Mouse (Mus musculus): ENCODE measurements at regions not wholly inside any gene's neighbourhood (a gene's known extent, or its start where the extent isn't known, plus 50 kb on each side); places are given as distances from the start of the nearest gene placed in this dataset.

DNA sequence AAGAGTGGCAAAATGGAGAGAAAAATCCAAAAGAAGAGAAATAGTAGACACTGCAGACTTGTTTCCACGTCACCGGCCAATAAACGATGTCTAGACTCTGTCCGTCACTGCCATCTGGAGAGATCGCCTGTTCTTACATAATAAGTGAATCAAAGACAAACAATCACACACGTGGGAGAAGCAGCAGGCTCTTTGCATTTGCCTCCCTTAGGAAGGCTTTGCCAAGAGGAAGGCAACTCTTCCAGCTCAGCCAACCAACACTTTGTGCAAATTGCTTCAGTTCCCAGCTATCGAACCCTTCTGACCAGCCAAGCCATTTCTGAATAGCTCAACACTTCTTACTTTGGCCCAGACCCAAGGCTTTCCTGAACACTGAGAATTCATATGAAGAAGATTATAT is 432.8 kb downstream of the 1700129C05Rik start:
- no peak for ATAC-seq (replicated peaks; ENCODE audit: low FRiP score)
- 80% methylated on average over 7 of the region's 7 CpGs for WGBS

DNA sequence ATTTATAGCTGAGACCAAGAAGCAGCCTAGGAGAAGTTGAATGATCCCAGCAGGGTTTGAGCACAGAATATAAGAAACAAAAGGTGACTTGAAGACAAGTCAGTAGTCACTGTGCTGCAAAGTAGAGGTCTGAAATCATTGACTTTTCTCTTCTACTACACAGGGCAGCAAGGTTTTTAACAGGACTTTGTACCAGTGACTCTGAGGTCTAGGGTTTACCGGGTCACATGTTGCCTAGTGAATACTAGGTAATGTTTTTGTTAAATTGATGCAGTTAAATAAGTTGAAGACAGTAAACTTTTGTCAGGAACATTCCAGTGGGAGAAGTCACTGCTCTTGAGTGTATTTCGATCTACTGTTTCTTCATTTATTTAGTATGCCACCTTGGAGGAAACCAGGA is 433.4 kb downstream of the 1700129C05Rik start:
- ATAC-seq (replicated peaks; ENCODE audit: low FRiP score) (no peak), DNase-seq (ENCODE audit: low spot score) (no peak)
- 90% methylated on average over 2 of the region's 2 CpGs for WGBS
- Histone ChIP-seq H3K9ac (ENCODE audit: low read depth, low read length) (no peak overlapping the region), H3K4me1 (replicated peaks; ENCODE audit: control insufficient read depth, insufficient read depth, low read length) (no peaks in the 10 kb centered on the region), H3K9me3 (ENCODE audit: control insufficient read depth, low read length) (no peaks in the 10 kb centered on the region), H3K36me3 (ENCODE audit: control insufficient read depth, insufficient read depth, low read length) (no peaks in the 10 kb centered on the region), H3K4me2 (no peak overlapping the region), H3K27me3 (replicated peaks; ENCODE audit: control insufficient read depth, insufficient read depth, low read length) (no peaks in the 10 kb centered on the region), H3K4me3 (ENCODE audit: low read depth, low read length) (no peak overlapping the region), H3K27ac (ENCODE audit: low read depth, low read length) (no peak overlapping the region)

More for the DNA sequence above, 432.8 kb downstream of the 1700129C05Rik start:
- no peaks in the 10 kb centered on the region for H3K4me1 ChIP-seq (replicated peaks; ENCODE audit: control insufficient read depth, insufficient read depth, low read length)
- H3K27me3 ChIP-seq (replicated peaks; ENCODE audit: control insufficient read depth, insufficient read depth, low read length), result no peaks in the 10 kb centered on the region
- no peak overlapping the region for H3K9ac ChIP-seq (ENCODE audit: low read depth, low read length)
- no peak overlapping the region for H3K27ac ChIP-seq (ENCODE audit: low read depth, low read length)
- no peak overlapping the region for H3K4me2 ChIP-seq
- no peak overlapping the region for H3K4me3 ChIP-seq (ENCODE audit: low read depth, low read length)
- H3K36me3 ChIP-seq (ENCODE audit: control insufficient read depth, insufficient read depth, low read length), result no peaks in the 10 kb centered on the region
- no peak for DNase-seq (ENCODE audit: low spot score)
- no peaks in the 10 kb centered on the region for H3K9me3 ChIP-seq (ENCODE audit: control insufficient read depth, low read length)

DNA sequence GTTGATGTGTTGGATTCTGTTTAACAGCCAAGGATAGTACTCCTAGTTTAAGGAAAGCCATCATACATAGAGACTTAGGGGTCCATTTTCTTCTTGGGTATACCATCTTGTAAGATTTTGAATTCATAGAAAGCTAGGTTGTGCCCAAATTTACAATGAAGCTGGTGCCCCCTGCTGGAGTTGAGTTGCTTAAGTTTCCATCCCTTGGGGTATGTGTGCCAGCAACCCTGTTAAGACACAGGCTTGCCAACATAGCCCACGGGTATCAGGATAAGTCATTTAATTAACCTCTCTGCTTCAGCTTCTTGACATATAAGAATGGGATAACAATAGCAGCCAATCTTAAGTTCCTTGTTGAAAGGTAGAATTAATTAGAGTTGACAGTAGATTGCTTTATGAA is 440.9 kb downstream of the 1700129C05Rik start:
- H3K9ac ChIP-seq (ENCODE audit: low read depth, low read length), result no peak overlapping the region
- no peak overlapping the region for H3K4me3 ChIP-seq (ENCODE audit: low read depth, low read length)
- WGBS, result 54% methylated on average over 1 of the region's 1 CpGs
- ATAC-seq (replicated peaks; ENCODE audit: low FRiP score), result no peak
- H3K27ac ChIP-seq (ENCODE audit: low read depth, low read length), result no peak overlapping the region
- no peak for DNase-seq (ENCODE audit: low spot score)
- no peaks in the 10 kb centered on the region for H3K4me1 ChIP-seq (replicated peaks; ENCODE audit: control insufficient read depth, insufficient read depth, low read length)
- H3K27me3 ChIP-seq (replicated peaks; ENCODE audit: control insufficient read depth, insufficient read depth, low read length), result no peaks in the 10 kb centered on the region
- H3K9me3 ChIP-seq (ENCODE audit: control insufficient read depth, low read length), result no peaks in the 10 kb centered on the region
- no peak overlapping the region for H3K4me2 ChIP-seq
- H3K36me3 ChIP-seq (ENCODE audit: control insufficient read depth, insufficient read depth, low read length), result no peaks in the 10 kb centered on the region

DNA sequence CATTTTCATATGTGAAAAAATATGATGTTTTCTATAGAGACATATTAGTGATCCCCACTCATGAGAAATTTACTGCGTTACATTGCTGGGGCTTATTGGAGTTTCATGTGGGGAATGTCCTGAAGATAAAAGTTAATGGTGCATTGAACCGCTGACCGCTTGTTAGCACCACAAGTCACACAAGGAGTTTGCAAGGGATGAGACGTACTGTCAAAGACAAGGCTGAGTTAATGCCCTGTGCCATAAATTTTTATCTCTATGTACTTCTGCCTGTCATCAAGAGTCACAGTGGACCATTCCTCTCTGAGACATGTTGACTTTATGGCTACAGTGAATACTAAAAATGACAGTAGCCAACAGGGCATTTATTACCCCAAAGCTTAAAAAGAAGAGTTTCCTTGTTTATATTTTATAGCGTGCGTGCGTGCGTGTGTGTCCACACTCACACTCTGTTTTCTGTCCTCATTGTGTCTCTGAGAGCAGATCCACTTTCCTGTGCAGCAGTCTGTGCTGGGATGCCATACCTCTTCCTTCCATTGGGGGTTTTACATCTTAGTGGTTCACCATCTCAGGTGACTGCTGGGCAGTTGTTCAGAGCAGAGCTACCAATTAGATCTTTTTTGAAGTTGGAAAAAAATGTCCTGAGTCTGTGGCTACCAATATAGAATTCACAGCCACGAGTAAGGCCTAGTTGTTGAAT is 451.4 kb downstream of the 1700129C05Rik start:
- 78% methylated on average over 9 of the region's 9 CpGs for WGBS
- Histone ChIP-seq H3K4me3 (ENCODE audit: low read depth, low read length) (no peak overlapping the region), H3K27ac (ENCODE audit: low read depth, low read length) (no peak overlapping the region), H3K27me3 (replicated peaks; ENCODE audit: control insufficient read depth, insufficient read depth, low read length) (no peaks in the 10 kb centered on the region), H3K4me2 (no peak overlapping the region), H3K9me3 (ENCODE audit: control insufficient read depth, low read length) (no peaks in the 10 kb centered on the region), H3K4me1 (replicated peaks; ENCODE audit: control insufficient read depth, insufficient read depth, low read length) (no peaks in the 10 kb centered on the region), H3K9ac (ENCODE audit: low read depth, low read length) (no peak overlapping the region), H3K36me3 (ENCODE audit: control insufficient read depth, insufficient read depth, low read length) (no peaks in the 10 kb centered on the region)
- DNase-seq (ENCODE audit: low spot score) (no peak), ATAC-seq (replicated peaks; ENCODE audit: low FRiP score) (no peak)

DNA sequence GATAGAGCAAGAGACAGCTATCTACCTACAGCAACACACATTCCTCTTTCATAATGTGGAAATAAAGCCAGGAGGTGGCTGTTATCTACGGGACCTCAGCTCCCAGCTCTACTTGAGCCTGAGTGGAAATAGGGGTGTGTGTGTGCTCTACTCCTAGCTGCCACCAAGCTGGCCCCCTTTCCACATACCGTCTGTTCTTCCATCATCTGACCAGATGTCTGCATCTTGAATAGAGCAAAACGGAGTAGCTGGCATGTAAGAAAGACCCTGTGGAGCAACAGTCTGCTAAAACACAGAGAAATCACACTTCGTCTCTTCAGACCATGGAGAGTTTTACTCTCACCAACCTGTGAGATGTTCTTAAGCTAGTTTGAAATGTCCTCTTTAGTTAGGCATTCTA is 454.9 kb downstream of the 1700129C05Rik start:
- Histone ChIP-seq H3K27ac (ENCODE audit: low read depth, low read length) (no peak overlapping the region), H3K9ac (ENCODE audit: low read depth, low read length) (no peak overlapping the region), H3K4me3 (ENCODE audit: low read depth, low read length) (no peak overlapping the region), H3K4me1 (replicated peaks; ENCODE audit: control insufficient read depth, insufficient read depth, low read length) (no peaks in the 10 kb centered on the region), H3K9me3 (ENCODE audit: control insufficient read depth, low read length) (no peaks in the 10 kb centered on the region), H3K4me2 (no peak overlapping the region), H3K36me3 (ENCODE audit: control insufficient read depth, insufficient read depth, low read length) (no peaks in the 10 kb centered on the region), H3K27me3 (replicated peaks; ENCODE audit: control insufficient read depth, insufficient read depth, low read length) (no peaks in the 10 kb centered on the region)
- no peak for ATAC-seq (replicated peaks; ENCODE audit: low FRiP score)
- DNase-seq (ENCODE audit: low spot score), result no peak
- 81% methylated on average over 4 of the region's 4 CpGs for WGBS

DNA sequence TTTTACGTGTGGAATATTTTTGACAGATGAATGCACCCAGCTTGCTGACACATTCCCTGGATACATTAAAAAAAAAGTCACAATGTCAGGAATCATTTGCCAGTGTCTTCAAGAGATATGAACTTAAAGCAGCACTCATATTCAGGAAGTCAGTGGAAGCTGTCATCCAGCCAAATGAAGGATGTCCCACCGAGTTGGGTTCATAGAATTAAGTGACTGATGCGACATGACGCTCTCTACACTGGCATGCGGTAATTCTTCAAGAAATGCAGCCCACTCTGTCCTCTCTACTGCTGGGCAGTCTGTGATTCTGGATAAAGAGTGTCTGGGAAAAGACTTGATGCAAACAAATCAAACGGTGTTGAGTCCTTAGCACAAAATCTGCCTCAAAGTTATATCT is 463.9 kb downstream of the 1700129C05Rik start:
- Histone ChIP-seq H3K4me3 (ENCODE audit: low read depth, low read length) (no peak overlapping the region), H3K27ac (ENCODE audit: low read depth, low read length) (no peak overlapping the region), H3K9ac (ENCODE audit: low read depth, low read length) (no peak overlapping the region), H3K27me3 (replicated peaks; ENCODE audit: control insufficient read depth, insufficient read depth, low read length) (no peaks in the 10 kb centered on the region), H3K9me3 (ENCODE audit: control insufficient read depth, low read length) (no peaks in the 10 kb centered on the region), H3K4me1 (replicated peaks; ENCODE audit: control insufficient read depth, insufficient read depth, low read length) (no peaks in the 10 kb centered on the region), H3K36me3 (ENCODE audit: control insufficient read depth, insufficient read depth, low read length) (no peaks in the 10 kb centered on the region), H3K4me2 (no peak overlapping the region)
- 68% methylated on average over 6 of the region's 6 CpGs for WGBS
- no peak for ATAC-seq (replicated peaks; ENCODE audit: low FRiP score)
- no peak for DNase-seq (ENCODE audit: low spot score)

DNA sequence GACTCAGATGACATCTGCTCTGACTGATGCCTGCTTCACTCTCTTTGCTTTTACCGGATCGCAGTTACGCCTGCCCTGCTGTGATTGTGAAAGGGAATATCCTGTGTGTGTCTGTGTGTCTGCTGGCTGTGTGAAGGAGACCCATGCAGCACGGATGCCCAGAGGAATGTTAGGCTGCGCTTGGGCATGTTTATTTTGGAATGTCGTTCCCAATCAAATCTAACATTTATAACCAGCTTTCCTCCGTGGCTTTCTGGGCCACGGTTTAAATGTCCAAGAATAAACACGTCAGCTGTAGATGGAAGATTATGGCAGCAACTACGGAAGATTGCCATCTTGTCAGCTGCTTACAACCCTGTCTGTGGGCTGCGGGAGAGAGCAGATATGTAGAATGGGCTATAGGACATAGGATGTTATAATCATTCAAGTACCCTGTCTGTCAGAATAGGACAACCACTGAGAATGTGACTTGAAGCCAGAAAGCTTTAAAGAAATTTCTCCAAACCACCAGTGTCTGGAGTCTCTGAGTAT is 464.5 kb downstream of the 1700129C05Rik start:
- no peak for DNase-seq (ENCODE audit: low spot score)
- Histone ChIP-seq H3K9ac (ENCODE audit: low read depth, low read length) (no peak overlapping the region), H3K4me3 (ENCODE audit: low read depth, low read length) (no peak overlapping the region), H3K36me3 (ENCODE audit: control insufficient read depth, insufficient read depth, low read length) (no peaks in the 10 kb centered on the region), H3K9me3 (ENCODE audit: control insufficient read depth, low read length) (no peaks in the 10 kb centered on the region), H3K4me2 (no peak overlapping the region), H3K27me3 (replicated peaks; ENCODE audit: control insufficient read depth, insufficient read depth, low read length) (no peaks in the 10 kb centered on the region), H3K27ac (ENCODE audit: low read depth, low read length) (no peak overlapping the region), H3K4me1 (replicated peaks; ENCODE audit: control insufficient read depth, insufficient read depth, low read length) (no peaks in the 10 kb centered on the region)
- ATAC-seq (replicated peaks; ENCODE audit: low FRiP score), result no peak
- 54% methylated on average over 11 of the region's 11 CpGs for WGBS

DNA sequence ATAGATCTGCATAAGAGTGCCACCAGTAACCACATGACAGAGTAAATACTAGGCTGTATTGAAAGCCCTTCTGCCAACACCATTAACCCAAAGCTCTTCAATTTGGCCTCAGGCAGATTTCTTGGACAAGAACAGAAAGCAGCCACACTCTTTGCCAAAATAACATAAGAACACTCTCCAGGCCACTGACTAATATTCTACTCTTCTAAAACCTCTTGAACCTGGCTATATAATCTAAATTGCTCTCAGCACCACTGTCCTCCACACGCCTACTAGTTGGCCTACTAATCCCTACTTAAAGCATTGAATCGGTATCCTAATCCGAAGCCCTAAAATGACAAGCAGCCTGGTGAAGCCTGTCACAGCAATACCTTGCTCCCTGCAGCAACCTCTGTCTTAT is 467.5 kb downstream of the 1700129C05Rik start:
- no peak overlapping the region for H3K4me3 ChIP-seq (ENCODE audit: low read depth, low read length)
- no peak overlapping the region for H3K9ac ChIP-seq (ENCODE audit: low read depth, low read length)
- 84% methylated on average over 3 of the region's 3 CpGs for WGBS
- no peaks in the 10 kb centered on the region for H3K4me1 ChIP-seq (replicated peaks; ENCODE audit: control insufficient read depth, insufficient read depth, low read length)
- no peak overlapping the region for H3K4me2 ChIP-seq
- H3K27me3 ChIP-seq (replicated peaks; ENCODE audit: control insufficient read depth, insufficient read depth, low read length), result no peaks in the 10 kb centered on the region
- DNase-seq (ENCODE audit: low spot score) (no peak), ATAC-seq (replicated peaks; ENCODE audit: low FRiP score) (no peak)
- no peaks in the 10 kb centered on the region for H3K36me3 ChIP-seq (ENCODE audit: control insufficient read depth, insufficient read depth, low read length)
- no peaks in the 10 kb centered on the region for H3K9me3 ChIP-seq (ENCODE audit: control insufficient read depth, low read length)
- H3K27ac ChIP-seq (ENCODE audit: low read depth, low read length), result no peak overlapping the region

DNA sequence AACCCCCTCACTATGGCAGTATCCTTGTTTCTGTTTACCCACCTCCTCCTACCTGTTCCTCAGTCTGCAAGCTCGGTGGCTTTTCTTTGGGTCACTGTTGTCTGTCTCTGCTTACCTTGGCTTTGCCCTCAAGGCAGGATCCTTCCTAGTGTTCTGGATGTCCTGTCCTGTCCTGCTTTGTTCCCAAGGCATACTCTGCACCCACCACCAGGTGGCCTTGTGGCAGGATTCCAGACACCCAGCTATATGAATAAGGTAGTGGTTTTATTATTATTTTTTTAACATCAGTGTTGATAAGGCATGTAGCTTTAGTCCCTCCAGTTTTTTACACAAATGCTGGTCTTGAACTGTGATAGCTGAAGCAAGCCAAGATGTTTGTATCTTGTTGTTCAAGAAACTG is 478.7 kb downstream of the 1700129C05Rik start:
- no peak overlapping the region for H3K27ac ChIP-seq (ENCODE audit: low read depth, low read length)
- DNase-seq (ENCODE audit: low spot score) (no peak), ATAC-seq (replicated peaks; ENCODE audit: low FRiP score) (no peak)
- H3K27me3 ChIP-seq (replicated peaks; ENCODE audit: control insufficient read depth, insufficient read depth, low read length), result no peaks in the 10 kb centered on the region
- WGBS, result 21% methylated on average over 1 of the region's 1 CpGs
- no peaks in the 10 kb centered on the region for H3K4me1 ChIP-seq (replicated peaks; ENCODE audit: control insufficient read depth, insufficient read depth, low read length)
- H3K9me3 ChIP-seq (ENCODE audit: control insufficient read depth, low read length), result no peaks in the 10 kb centered on the region
- H3K4me3 ChIP-seq (ENCODE audit: low read depth, low read length), result no peak overlapping the region
- no peak overlapping the region for H3K4me2 ChIP-seq
- no peaks in the 10 kb centered on the region for H3K36me3 ChIP-seq (ENCODE audit: control insufficient read depth, insufficient read depth, low read length)
- no peak overlapping the region for H3K9ac ChIP-seq (ENCODE audit: low read depth, low read length)
